Mouse (Mus musculus) thymus, postnatal 0 days (tissue): ENCODE data around the gene Maz. TPM values are rescaled to one million over a fixed set of nuclear protein-coding genes. Genes with fewer than 3 reads are reported as not detected.

Experiments
- DNase-seq: peaks from one replicate; pipeline ENCODE4 v3.0.0-alpha.2; 2015; ENCODE audit warnings: low spot score
- polyA plus RNA-seq: library from polyadenylated mRNA; unstranded; fragments of >200 nt; fragmentation: Nextera tagmentation; extraction: Ambion mirVana; gene quantifications from 2 replicates; pipeline ENCODE4 v1.2.1, GENCODE M21; 2015

The Maz gene
- polyA plus RNA-seq, 1 experiment from 2014 or later = 132 TPM

GRCm38 (mm10) chr7:127021563-127022527 lies 5.0 kb downstream of the Maz start:
- peak; percentile 26 for DNase-seq

GRCm38 (mm10) chr7:127020901-127021562 lies 5.8 kb downstream of the Maz start, which contains the start of the genes Gm42742 and Prrt2:
TSS of gene Gm42742 (minus strand) at chr7:127021097.
TSS of gene Prrt2 (minus strand) at chr7:127021211.
- peak; percentile 70 for DNase-seq

GRCm38 (mm10) chr7:127020491-127020890 lies 6.3 kb downstream of the Maz start:
- DNase-seq = no peak

- DNase-seq = no peak
Measured at GRCm38 (mm10) chr7:127020031-127020430, 6.8 kb downstream of the Maz start.

GRCm38 (mm10) chr7:127019306-127019960 lies 7.4 kb downstream of the Maz start:
- DNase-seq = no peak

- DNase-seq = no peak
Measured at GRCm38 (mm10) chr7:127018416-127019305, 8.2 kb downstream of the Maz start.

GRCm38 (mm10) chr7:127017950-127018345 lies 8.9 kb downstream of the Maz start:
- DNase-seq = no peak

- peak; percentile 100 for DNase-seq
Measured at GRCm38 (mm10) chr7:127016971-127017949, 9.6 kb downstream of the Maz start, which contains the start of gene Pagr1a. TSS of gene Pagr1a (minus strand) at chr7:127017352.

GRCm38 (mm10) chr7:127016486-127016938 lies 10.3 kb downstream of the Maz start:
- no peak for DNase-seq

- DNase-seq = no peak
Measured at GRCm38 (mm10) chr7:127016481-127016485, 10.6 kb downstream of the Maz start, which contains the start of gene Pagr1b. TSS of gene Pagr1b (minus strand) at chr7:127016484.

GRCm38 (mm10) chr7:127016081-127016480 lies 10.8 kb downstream of the Maz start:
- no peak for DNase-seq

- DNase-seq = no peak
Measured at GRCm38 (mm10) chr7:127014993-127015392, 11.8 kb downstream of the Maz start.

- DNase-seq = peak; percentile 59
Measured at GRCm38 (mm10) chr7:127014320-127014719, 12.5 kb downstream of the Maz start, which contains the start of gene Mvp. TSS of gene Mvp (minus strand) at chr7:127014621.

GRCm38 (mm10) chr7:127013385-127013784 lies 13.5 kb downstream of the Maz start:
- no peak for DNase-seq

- no peak for DNase-seq
Measured at GRCm38 (mm10) chr7:127012845-127013244, 14.0 kb downstream of the Maz start.

GRCm38 (mm10) chr7:127012374-127012773 lies 14.5 kb downstream of the Maz start:
- DNase-seq = no peak

- DNase-seq = no peak
Measured at GRCm38 (mm10) chr7:127011717-127012116, 15.1 kb downstream of the Maz start.

GRCm38 (mm10) chr7:127011051-127011450 lies 15.8 kb downstream of the Maz start:
- DNase-seq = no peak

GRCm38 (mm10) chr7:127009307-127010085 lies 17.3 kb downstream of the Maz start:
- no peak for DNase-seq
